Mouse (Mus musculus) hindlimb bud, embryonic 11.5 days (tissue): Measurements from ENCODE around the gene Fbxl15.

Source experiments
- DNase-seq: peaks from one replicate; pipeline ENCODE4 v3.0.0-alpha.2; 2012; ENCODE audit warnings: low read depth, low spot score; ENCODE audit errors: extremely low spot score

The Fbxl15 gene

DNA sequence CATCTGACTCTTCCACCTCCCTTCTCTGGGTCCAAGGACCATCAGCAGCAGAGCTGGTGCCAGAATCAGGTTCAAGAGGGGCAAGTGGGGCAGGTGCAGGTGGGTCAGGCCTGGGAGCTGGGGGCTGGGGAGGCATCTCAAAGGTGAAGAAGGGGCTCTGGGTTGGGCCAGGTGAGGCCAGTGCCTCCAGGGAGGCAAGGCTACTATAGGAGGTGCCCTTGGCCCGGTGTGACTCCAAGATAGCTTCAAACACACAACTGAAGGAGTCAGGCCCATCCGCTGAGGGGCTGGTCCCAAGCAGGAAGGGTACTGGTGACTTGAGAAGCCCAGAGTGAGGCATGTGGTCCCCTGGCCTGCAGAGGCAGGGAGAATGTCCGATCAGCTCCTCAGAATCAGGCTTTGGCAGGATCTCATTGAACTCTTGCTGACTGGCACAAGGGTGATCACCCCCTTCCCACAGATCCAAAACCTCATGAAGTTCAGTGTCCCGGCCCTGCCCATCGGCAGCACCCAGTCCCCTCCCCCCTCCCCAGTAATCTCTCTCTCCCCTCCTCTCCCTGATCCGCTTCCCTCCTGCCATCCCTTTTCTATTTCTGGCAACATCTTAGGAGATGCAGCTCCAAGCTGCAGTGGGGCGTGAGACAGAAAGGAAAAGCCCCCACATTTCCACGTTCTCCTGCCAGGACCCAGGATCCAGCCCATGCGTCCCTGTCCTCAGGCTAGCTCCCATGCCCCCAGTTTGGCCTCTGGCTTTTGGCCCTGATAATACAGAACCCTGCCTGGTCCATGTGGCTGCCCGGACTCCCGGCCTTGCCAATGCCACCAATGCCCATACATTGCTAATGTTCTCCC is 5.6 kb upstream of the Fbxl15 start:
- no peak for DNase-seq

DNA sequence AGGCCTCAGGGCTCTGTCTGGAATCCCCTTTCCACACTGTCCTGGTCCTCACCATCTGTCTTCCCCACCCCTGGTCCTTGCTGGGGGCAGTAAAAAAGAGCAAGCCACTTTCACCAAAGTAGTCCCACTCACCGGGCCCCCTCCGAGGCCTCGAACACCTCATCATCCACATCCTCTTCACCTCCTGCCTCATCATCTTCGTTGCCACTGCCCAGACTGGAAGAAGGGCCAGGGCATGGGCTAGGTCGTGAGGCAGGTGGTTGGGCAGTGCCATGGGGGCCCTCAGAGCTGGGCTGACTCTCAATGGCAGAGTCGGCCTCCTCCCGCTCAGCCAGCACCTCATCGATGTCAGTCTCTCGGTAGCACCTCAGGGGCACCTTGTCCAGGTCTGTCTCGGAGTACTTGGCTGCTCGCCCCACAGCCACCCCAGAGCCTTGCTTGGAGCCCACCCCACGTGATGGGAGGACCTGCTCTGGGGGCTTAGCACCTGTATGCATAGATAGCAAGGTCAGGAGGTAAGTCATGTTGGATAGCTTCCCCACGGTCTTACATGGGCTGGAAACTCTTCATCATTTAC is 4.9 kb upstream of the Fbxl15 start:
- no peak for DNase-seq

DNA sequence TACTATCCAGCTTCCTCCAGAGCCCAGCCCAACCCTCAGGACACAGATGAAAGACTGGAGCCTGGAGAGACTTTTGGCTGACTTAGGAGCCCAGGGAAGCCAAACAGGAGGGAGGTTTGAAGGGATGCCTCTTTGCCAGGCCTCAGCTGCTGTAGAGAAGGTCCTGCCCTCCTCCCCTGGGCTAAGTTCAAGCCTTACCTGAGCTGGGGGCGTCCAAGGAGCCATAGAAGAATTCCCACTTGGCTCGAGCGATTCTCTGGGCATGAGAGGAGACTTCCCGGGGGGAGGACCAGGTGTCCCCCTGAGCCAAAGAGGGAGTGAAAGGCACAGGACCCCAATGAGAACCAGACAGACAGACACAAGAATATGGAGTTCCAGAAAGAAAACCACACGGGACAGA is 4.3 kb upstream of the Fbxl15 start:
- no peak for DNase-seq

DNA sequence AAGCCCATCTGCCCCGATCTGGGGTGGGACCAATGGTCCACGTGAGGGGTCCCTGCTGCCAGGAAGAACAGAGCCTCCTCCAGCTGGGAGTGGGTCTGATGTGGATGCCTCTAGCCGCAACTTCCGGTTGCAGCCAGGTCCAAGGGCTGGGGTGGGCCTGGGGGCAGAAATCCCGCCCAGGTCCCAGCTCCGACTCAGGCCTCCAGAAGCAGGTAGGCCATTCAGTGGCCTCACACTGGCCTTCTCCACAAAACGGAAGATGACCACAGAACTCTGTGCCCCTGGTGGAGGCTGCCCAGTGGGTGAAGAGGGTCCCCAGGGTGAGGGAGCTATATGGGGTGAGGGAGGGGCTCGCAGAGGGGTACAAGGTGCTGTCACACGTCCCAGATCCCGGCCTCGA is 3.6 kb upstream of the Fbxl15 start:
- no peak for DNase-seq

DNA sequence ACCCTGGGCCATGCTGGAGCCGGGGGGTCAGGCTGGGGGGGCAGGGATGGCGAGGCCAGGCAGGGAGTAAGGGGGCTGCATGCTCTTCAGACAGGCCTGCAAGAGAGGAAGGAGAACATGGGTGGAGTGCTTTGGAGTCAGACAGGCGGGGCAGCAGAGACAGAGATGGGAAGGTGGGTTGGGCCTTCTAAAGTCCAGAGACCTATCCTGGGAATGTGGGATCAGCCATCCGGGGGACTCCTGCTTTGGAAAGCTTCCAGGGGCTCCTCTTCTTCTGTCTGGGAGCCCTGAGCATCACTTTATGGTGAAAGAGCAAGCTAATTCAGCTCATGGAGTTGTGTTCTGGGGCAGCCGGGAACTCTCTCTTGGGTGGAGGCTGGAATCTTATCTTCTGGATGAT is 3.1 kb upstream of the Fbxl15 start:
- DNase-seq = no peak

DNA sequence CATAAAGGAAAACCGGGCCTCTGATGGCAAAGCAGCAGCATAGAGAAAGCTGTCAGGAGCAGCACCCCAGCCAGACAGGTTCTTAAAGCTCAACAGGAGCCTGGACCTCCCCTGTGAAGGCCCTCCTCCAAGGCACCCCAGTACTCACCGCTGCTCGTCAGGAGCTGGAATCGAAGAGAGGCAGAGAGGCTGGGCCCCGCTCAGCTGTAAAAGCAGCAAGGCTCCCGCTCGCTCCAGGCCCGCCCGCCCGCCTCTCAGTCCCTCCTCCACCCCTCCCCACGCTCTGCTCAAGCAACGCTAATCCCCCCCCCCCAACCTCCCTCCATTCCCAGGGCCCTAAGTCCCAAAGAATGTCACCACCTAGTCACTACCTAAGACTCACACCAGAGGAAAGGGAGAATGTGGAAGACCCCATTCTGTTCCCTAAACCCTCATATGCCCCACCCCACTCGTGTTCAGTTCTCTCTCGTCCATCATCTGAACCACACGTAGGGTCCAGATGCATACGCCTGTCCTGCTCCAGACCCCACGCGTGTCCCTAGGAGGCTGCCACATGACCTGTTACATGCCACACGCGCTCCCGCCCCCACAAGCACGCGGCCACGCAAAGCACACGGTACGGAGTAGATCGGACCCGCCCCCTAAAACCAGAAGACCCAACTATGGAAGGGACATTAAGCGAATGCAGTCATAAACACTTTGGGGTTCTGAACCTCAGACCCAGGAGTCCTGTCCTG is 1.8 kb upstream of the Fbxl15 start:
- no peak for DNase-seq

GRCm38 (mm10) chr19:46326756-46327305 is 1.2 kb upstream of the Fbxl15 start, which contains the start of gene Psd:
Psd (minus strand) TSS chr19:46327156.
- no peak for DNase-seq

- DNase-seq = no peak
Measured at GRCm38 (mm10) chr19:46327531-46328064, 386 bp upstream of the Fbxl15 start.

- no peak for DNase-seq
Measured at GRCm38 (mm10) chr19:46329031-46329641, 1.2 kb downstream of the Fbxl15 start.

GRCm38 (mm10) chr19:46329951-46330350 is 2.0 kb downstream of the Fbxl15 start:
- no peak for DNase-seq

DNA sequence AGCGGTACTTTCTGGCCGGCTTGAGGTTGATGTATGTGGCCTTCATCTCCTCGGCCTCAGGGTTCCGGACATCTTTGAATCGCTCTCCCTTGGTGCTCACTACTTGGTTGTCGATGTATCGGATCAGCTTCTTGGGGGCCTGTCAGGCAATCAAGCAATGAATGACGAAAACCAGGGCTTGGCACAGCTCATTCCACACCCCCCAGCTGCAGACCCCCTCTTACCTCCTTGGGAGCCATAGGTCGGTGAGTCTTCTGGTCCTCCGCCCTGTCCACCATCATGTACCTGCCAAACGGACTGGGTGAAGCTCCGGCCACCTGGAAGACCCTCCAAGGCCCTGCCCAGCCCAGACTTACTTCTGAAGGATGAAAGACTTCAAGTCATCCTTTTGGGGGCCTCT is 2.7 kb downstream of the Fbxl15 start:
- DNase-seq = no peak

GRCm38 (mm10) chr19:46331326-46331725 is 3.3 kb downstream of the Fbxl15 start:
- DNase-seq = no peak

DNA sequence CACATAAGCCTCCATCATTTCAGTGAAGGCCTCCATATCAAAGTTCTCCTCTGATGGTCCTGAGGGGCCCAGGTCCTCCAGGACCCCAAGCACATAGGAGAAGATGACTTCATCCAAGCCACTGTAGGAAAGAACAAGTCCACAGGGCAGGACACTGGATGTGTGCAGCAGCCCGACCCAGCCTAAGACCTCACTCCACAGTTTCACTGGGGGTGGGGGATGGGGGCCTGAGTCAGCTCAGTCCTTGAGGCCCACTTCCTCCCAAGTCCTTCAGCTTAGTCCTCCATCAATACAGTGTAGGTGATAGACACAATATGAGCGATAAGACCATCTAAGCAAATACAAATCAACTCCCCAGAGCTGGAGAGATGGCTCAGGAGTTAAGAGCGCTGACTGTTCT is 4.0 kb downstream of the Fbxl15 start:
- no peak for DNase-seq

DNA sequence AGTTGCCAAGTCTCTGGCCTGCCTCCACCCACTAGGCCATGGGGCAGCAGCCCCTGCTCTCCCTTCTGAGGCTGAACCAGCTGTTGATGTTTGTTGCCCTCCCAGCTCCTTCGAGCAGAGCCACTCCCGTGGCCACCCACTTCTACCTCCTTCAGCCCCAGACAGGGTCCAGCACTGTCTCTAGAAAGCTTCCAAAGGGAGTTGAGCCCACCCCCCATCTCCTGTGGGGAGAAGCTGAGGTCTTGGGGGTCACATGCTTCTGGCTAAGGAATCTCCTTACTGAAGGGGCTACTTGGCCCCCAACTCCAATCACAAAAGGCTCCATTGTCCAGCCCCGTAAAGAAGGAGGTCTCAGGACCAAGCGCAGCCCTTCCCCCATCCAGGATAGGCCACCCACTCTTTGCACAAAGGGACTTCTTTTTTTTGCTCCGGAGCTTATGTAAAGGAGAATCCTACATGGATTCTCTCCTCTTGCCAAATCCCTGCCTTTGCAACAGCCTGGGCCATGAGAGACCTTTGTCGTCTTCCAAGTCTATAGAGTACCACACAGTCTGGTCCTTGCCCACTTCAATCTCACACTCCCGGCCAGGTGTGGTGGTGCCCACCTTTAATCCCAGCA is 4.8 kb downstream of the Fbxl15 start:
- no peak for DNase-seq

DNA sequence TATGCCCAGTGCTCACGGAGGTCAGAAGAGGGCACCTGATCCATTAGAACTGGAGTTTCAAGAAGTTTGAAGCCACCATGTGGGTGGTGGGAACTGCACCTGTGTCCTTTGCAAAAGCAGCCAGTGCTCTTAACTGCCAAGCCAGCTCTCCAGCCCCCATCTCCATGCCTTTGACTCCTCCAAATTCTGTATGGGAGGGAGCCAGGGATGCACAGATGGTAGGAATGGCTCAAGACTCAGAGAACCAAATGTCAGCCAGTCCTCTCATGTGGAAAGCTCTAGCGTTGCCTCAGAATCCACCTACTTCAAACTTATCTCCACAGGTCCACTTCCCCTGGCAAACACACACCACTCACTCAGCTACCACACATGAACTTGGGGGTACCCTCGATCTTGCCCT is 5.9 kb downstream of the Fbxl15 start:
- no peak for DNase-seq

GRCm38 (mm10) chr19:46337719-46338330 is 9.8 kb downstream of the Fbxl15 start:
- DNase-seq = no peak

- peak; percentile 96 for DNase-seq
Measured at GRCm38 (mm10) chr19:46338331-46338936, 10.4 kb downstream of the Fbxl15 start, which contains the start of gene Cuedc2. Cuedc2 (minus strand) TSS chr19:46338702.

- no peak for DNase-seq
Measured at GRCm38 (mm10) chr19:46338942-46339286, 10.9 kb downstream of the Fbxl15 start.

GRCm38 (mm10) chr19:46339287-46339971 is 11.4 kb downstream of the Fbxl15 start:
- DNase-seq = no peak
